Mouse (Mus musculus) neural tube, embryonic 14.5 days (tissue): ENCODE measurements around the gene Pa2g4. TPM values are rescaled to one million over a fixed set of nuclear protein-coding genes. Genes with fewer than 3 reads are reported as not detected.
"Not testable (repeated sequence)": the region's sequence is repeated elsewhere in the genome, so short reads cannot be mapped to it uniquely, and the experiment has no call there.

Experiments used
- ATAC-seq: fragments of 200-750 bp; cut with Nextera tagmentation; 2 replicates; pipeline ENCODE4 v1.8.0; 2017; ENCODE audit warnings: low read depth, mild to moderate bottlenecking, moderate TSS enrichment, moderate library complexity
- H3K27ac ChIP-seq: fragments of 300-500 bp; sonication (generic); 2 replicates; pipeline ENCODE4 v1.5.1; 2014; ENCODE audit warnings: low read depth, mild to moderate bottlenecking, control low read depth, low read length, moderate library complexity, mixed read lengths
- H3K27me3 ChIP-seq: fragments of 300-500 bp; sonication (generic); 2 replicates; pipeline ENCODE4 v1.6.1; 2014; ENCODE audit warnings: low read length; ENCODE audit not compliant: control insufficient read depth, insufficient read depth
- H3K36me3 ChIP-seq: fragments of 300-500 bp; sonication (generic); 2 replicates; pipeline ENCODE4 v1.6.1; 2014; ENCODE audit warnings: low read length, mixed read lengths; ENCODE audit not compliant: control insufficient read depth, insufficient read depth
- H3K4me1 ChIP-seq: fragments of 300-500 bp; sonication (generic); 2 replicates; pipeline ENCODE4 v1.6.1; 2014; ENCODE audit warnings: low read length; ENCODE audit not compliant: control insufficient read depth, insufficient read depth
- H3K4me2 ChIP-seq: fragments of 300-500 bp; sonication (generic); 2 replicates; pipeline ENCODE4 v1.6.1; 2014; ENCODE audit warnings: mild to moderate bottlenecking, low read depth, low read length, control low read depth
- H3K4me3 ChIP-seq: fragments of 300-500 bp; sonication (generic); 2 replicates; pipeline ENCODE4 v1.5.1; 2014; ENCODE audit warnings: low read depth, low read length, control low read depth, mixed read lengths
- H3K9ac ChIP-seq: fragments of 300-500 bp; sonication (generic); replicated peaks from 2 replicates; pipeline ENCODE4 v1.6.1; 2014; ENCODE audit warnings: low read depth, mild to moderate bottlenecking, control low read depth, low read length, mixed read lengths
- H3K9me3 ChIP-seq: fragments of 300-500 bp; sonication (generic); 2 replicates; pipeline ENCODE4 v1.6.1; 2016; ENCODE audit warnings: low read length; ENCODE audit not compliant: control insufficient read depth
- WGBS: fragments of 180-500 bp; shearing (Covaris S2); extraction: QIAGEN DNeasy Blood & Tissue Kit; methylation state at CpG from one replicate; pipeline ENCODE4 v1.1.7; 2014; 5-methylcytosine and 5-hydroxymethylcytosine counted together
- polyA plus RNA-seq: library from polyadenylated mRNA; unstranded; fragments of >200 nt; fragmentation: Nextera tagmentation; extraction: Ambion mirVana; gene quantifications from 2 replicates; pipeline ENCODE4 v1.2.1, GENCODE M21; 2014

Gene Pa2g4
- polyA plus RNA-seq, result 127 and 132 TPM in 2 replicates

- Histone ChIP-seq H3K4me3 (peak within 1 kb of the TSS; percentile 76), H3K9ac (peak within 1 kb of the TSS; percentile 84), H3K27ac (peak within 1 kb of the TSS; percentile 84), H3K9me3 (no peaks in the 10 kb centered on the region), H3K4me2 (peak within 1 kb of the TSS; percentile 82), H3K27me3 (no peaks in the 10 kb centered on the region), H3K4me1 (peaks cover 9% of the 10 kb centered on the region), H3K36me3 (peaks cover 11% of the 10 kb centered on the region)
- ATAC-seq, result peak; percentile 99
- WGBS, result under 1% methylated on average over 58 of the region's 58 CpGs
Measured at GRCm38 (mm10) chr10:128565788-128566531, at the start of gene Pa2g4. Gene Pa2g4 (minus strand): TSS chr10:128565987.

DNA sequence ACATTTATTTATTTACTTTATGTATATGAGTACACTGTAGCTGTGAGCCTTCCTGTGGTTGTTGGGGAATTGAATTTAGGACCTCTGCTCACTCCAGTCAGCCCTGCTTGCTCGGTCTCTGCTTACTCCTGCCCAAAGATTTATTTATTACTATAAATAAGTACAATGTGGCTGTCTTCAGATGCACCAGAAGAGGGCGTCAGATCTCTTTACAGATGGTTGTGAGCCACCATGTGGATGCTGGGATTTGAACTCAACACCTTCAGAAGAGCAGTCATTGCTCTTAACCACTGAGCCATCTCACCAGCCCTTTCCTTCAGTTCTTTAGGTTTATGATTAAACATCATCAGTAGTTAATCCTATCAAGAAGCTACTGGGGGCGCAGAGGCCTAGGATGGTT lies 49.1 kb upstream of the Pa2g4 start:
- no peak overlapping the region for H3K27ac ChIP-seq
- H3K4me1 ChIP-seq, result no peaks in the 10 kb centered on the region
- no peaks in the 10 kb centered on the region for H3K9me3 ChIP-seq
- H3K27me3 ChIP-seq, result no peaks in the 10 kb centered on the region
- no peak for ATAC-seq
- H3K4me2 ChIP-seq, result no peak overlapping the region
- H3K9ac ChIP-seq, result no peak overlapping the region
- no peaks in the 10 kb centered on the region for H3K36me3 ChIP-seq
- WGBS, result 58% methylated on average over 3 of the region's 3 CpGs
- H3K4me3 ChIP-seq, result no peak overlapping the region

DNA sequence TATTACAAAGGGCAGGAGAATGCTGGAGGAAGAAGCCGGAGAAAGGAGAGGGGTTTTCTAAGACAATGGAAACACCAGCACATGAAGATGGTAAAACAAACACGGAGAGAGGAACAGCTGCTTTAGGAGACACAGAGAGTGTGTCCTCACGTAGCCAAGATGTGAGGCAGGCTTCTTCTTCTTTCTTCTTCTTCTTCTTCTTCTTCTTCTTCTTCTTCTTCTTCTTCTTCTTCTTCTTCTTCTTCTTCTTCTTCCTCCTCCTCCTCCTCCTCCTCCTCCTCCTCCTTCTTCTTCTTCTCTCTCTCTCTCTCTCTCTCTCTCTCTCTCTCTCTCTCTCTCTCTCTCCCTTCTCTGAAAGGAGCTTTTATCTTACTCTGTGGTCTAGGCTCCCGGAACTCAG lies 48.0 kb upstream of the Pa2g4 start:
- 68% methylated on average over 4 of the region's 4 CpGs for WGBS
- not testable (repeated sequence) for H3K27ac ChIP-seq, H3K36me3 ChIP-seq, ATAC-seq, H3K9ac ChIP-seq, H3K27me3 ChIP-seq, H3K4me1 ChIP-seq, H3K4me3 ChIP-seq, H3K9me3 ChIP-seq, H3K4me2 ChIP-seq

DNA sequence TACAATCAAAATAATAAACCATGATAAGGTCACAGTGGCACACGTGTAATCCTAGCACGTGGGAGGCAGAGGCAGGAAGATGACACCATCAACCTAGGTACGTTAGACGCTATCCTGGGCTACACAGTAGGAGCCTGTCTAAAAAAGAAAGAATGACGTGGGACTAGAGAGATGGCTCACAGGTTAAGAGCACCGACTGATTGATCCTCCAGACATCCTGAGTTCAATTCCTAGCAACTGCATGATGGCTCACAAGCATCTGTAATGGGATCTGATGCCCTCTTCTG lies 47.3 kb upstream of the Pa2g4 start:
- Histone ChIP-seq H3K27ac (no peak overlapping the region), H3K9me3 (no peaks in the 10 kb centered on the region), H3K36me3 (no peaks in the 10 kb centered on the region), H3K4me2 (no peak overlapping the region), H3K4me1 (no peaks in the 10 kb centered on the region), H3K27me3 (no peaks in the 10 kb centered on the region), H3K4me3 (no peak overlapping the region), H3K9ac (no peak overlapping the region)
- 45% methylated on average over 6 of the region's 6 CpGs for WGBS
- ATAC-seq, result 0 out of 2 replicates have a peak, but pooled peaks have one; percentile 4

GRCm38 (mm10) chr10:128612433-128613153 lies 46.8 kb upstream of the Pa2g4 start:
- 17% methylated on average over 16 of the region's 16 CpGs for WGBS
- no peak overlapping the region for H3K4me3 ChIP-seq
- no peaks in the 10 kb centered on the region for H3K4me1 ChIP-seq
- H3K27ac ChIP-seq, result no peak overlapping the region
- peak; percentile 72 for ATAC-seq
- no peak overlapping the region for H3K9ac ChIP-seq
- H3K36me3 ChIP-seq, result no peaks in the 10 kb centered on the region
- H3K27me3 ChIP-seq, result no peaks in the 10 kb centered on the region
- no peaks in the 10 kb centered on the region for H3K9me3 ChIP-seq
- H3K4me2 ChIP-seq, result no peak overlapping the region

- Histone ChIP-seq H3K27me3 (no peaks in the 10 kb centered on the region), H3K4me1 (no peaks in the 10 kb centered on the region), H3K4me3 (no peak overlapping the region), H3K4me2 (no peak overlapping the region), H3K36me3 (no peaks in the 10 kb centered on the region), H3K9ac (no peak overlapping the region), H3K27ac (no peak overlapping the region), H3K9me3 (no peaks in the 10 kb centered on the region)
- ATAC-seq, result no peak
- 45% methylated on average over 2 of the region's 2 CpGs for WGBS
Measured at GRCm38 (mm10) chr10:128606483-128606882, 40.7 kb upstream of the Pa2g4 start.

DNA sequence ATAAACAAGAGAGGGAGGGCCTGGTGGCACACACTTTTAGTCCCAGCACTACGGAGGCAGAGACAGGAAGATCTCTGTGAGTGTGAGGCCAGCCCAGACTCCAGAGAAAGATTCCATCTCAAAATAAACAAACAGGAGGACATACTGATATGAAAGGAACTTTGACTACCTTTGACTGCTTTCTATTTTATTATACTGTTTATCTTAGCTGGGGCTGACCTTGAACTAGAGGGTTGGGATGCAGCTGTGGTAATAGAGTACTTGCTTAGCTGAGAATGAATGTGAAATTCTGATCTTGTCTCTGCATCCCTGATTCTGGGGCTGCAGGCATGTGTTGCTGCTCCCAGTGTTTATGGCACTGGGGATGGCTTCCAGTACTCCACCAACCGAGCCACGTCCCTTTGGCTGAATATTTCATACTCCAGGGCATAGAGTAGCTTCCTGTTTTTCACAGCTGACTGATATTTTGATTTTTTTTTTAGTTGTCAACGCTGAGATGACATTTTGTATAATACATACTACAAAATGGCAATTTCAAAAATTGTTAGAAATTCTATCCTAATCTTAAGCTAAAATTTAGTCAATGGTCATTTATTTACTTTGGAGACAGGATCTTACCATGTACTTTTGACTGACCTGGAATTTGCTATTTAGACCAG lies 36.8 kb upstream of the Pa2g4 start:
- Histone ChIP-seq H3K27ac (no peak overlapping the region), H3K9me3 (no peaks in the 10 kb centered on the region), H3K4me2 (no peak overlapping the region), H3K9ac (no peak overlapping the region), H3K4me1 (no peaks in the 10 kb centered on the region), H3K36me3 (no peaks in the 10 kb centered on the region), H3K27me3 (no peaks in the 10 kb centered on the region), H3K4me3 (no peak overlapping the region)
- WGBS, result 87% methylated on average over 4 of the region's 4 CpGs
- no peak for ATAC-seq

GRCm38 (mm10) chr10:128601499-128601898 lies 35.7 kb upstream of the Pa2g4 start:
- Histone ChIP-seq H3K9ac (no peak overlapping the region), H3K36me3 (no peaks in the 10 kb centered on the region), H3K4me2 (no peak overlapping the region), H3K4me1 (no peaks in the 10 kb centered on the region), H3K27me3 (no peaks in the 10 kb centered on the region), H3K4me3 (no peak overlapping the region), H3K9me3 (no peaks in the 10 kb centered on the region), H3K27ac (no peak overlapping the region)
- WGBS, result 89% methylated on average over 1 of the region's 1 CpGs
- no peak for ATAC-seq

GRCm38 (mm10) chr10:128598476-128598875 lies 32.7 kb upstream of the Pa2g4 start:
- no peak overlapping the region for H3K27ac ChIP-seq
- H3K27me3 ChIP-seq, result no peaks in the 10 kb centered on the region
- ATAC-seq, result no peak
- H3K4me1 ChIP-seq, result no peaks in the 10 kb centered on the region
- H3K4me3 ChIP-seq, result no peak overlapping the region
- no peaks in the 10 kb centered on the region for H3K36me3 ChIP-seq
- 76% methylated on average over 2 of the region's 2 CpGs for WGBS
- H3K9ac ChIP-seq, result no peak overlapping the region
- H3K9me3 ChIP-seq, result no peaks in the 10 kb centered on the region
- H3K4me2 ChIP-seq, result no peak overlapping the region
